Mouse (Mus musculus) CH12.LX (cell line): ENCODE measurements at regions not wholly inside any gene's neighbourhood (a gene's known extent, or its start where the extent isn't known, plus 50 kb on each side); places are given as distances from the start of the nearest gene placed in this dataset.

ENCODE experiments used
- DNase-seq: peaks from one replicate; pipeline ENCODE4 v3.0.0-alpha.2; 2013; ENCODE audit errors: extremely low read depth
- H3K27ac ChIP-seq: 2 replicates; pipeline ENCODE4 v1.5.1; 2012; ENCODE audit warnings: low read depth, mild to moderate bottlenecking, control low read depth, moderate library complexity; ENCODE audit not compliant: insufficient read depth
- H3K27me3 ChIP-seq: replicated peaks from 2 replicates; pipeline ENCODE3; 2012; ENCODE audit warnings: inconsistent platforms
- H3K36me3 ChIP-seq, 2 experiments: replicated peaks in 1 of 2; 2 replicates each; pipeline versions ENCODE3 to v1.6.1; 2012; ENCODE audit warnings: inconsistent platforms in 1 of 2, low read length in 1 of 2, mild to moderate bottlenecking in 1 of 2, mixed read lengths in 1 of 2, moderate library complexity in 1 of 2; ENCODE audit not compliant: control insufficient read depth in 1 of 2, insufficient read depth in 1 of 2
- H3K4me1 ChIP-seq, 2 experiments: 2 replicates each; pipeline ENCODE4 v1.6.1; 2012; ENCODE audit warnings: inconsistent platforms in 1 of 2, moderate library complexity in 1 of 2; ENCODE audit not compliant: insufficient read depth in 2 of 2, control insufficient read depth in 1 of 2
- H3K4me2 ChIP-seq: 2 replicates; pipeline ENCODE4 v1.6.1; 2012; ENCODE audit warnings: low read depth, mild to moderate bottlenecking, control low read depth; ENCODE audit not compliant: poor library complexity, insufficient read depth, severe bottlenecking
- H3K4me3 ChIP-seq, 3 experiments: fragments of 150-350 bp in 1 of 3; sonication (generic) in 1 of 3; replicated peaks in 1 of 3; 2 replicates each; pipeline versions ENCODE3 to v1.5.1; 2011 to 2012; ENCODE audit warnings: low read depth in 2 of 3, low read length in 2 of 3, mild to moderate bottlenecking in 2 of 3, moderate library complexity in 2 of 3, control low read depth in 1 of 3, improper control_type of control experiment in 1 of 3, inconsistent platforms in 1 of 3, mixed read lengths in 1 of 3; ENCODE audit not compliant: poor library complexity in 1 of 3
- H3K79me2 ChIP-seq: replicated peaks from 2 replicates; pipeline ENCODE4 v1.6.1; 2012; ENCODE audit warnings: mild to moderate bottlenecking, moderate library complexity; ENCODE audit not compliant: control insufficient read depth, poor library complexity, insufficient read depth, severe bottlenecking; ENCODE audit errors: extremely low read depth
- H3K9ac ChIP-seq: 2 replicates; pipeline ENCODE4 v1.6.1; 2012; ENCODE audit warnings: low read depth, mild to moderate bottlenecking, control low read depth, moderate library complexity; ENCODE audit not compliant: insufficient read depth
- H3K9me3 ChIP-seq: replicated peaks from 2 replicates; pipeline ENCODE3; 2012; ENCODE audit warnings: low read length, inconsistent platforms, mixed read lengths
- CHD2 ChIP-seq: IDR thresholded peaks from 2 replicates; pipeline ENCODE4 v1.6.1; 2011; ENCODE audit warnings: low read length, improper control_type of control experiment
- CTCF ChIP-seq, 2 experiments: IDR thresholded peaks in 1 of 2; conservative IDR thresholded peaks in 1 of 2; 2 replicates each; pipeline ENCODE4 v1.5.1; 2011 to 2012; ENCODE audit warnings: low read depth in 2 of 2, low read length in 2 of 2, improper control_type of control experiment in 1 of 2, inconsistent platforms in 1 of 2, mild to moderate bottlenecking in 1 of 2, moderate library complexity in 1 of 2
- E2F4 ChIP-seq: IDR thresholded peaks from 2 replicates; pipeline ENCODE4 v1.6.1; 2011; ENCODE audit warnings: low read depth, low read length, improper control_type of control experiment; ENCODE audit not compliant: insufficient replicate concordance
- ELF1 ChIP-seq: IDR thresholded peaks from 2 replicates; pipeline ENCODE4 v1.6.1; 2014; ENCODE audit warnings: low read depth, mild to moderate bottlenecking, inconsistent platforms, low read length, improper control_type of control experiment
- HCFC1 ChIP-seq: IDR thresholded peaks from 2 replicates; pipeline ENCODE4 v1.6.1; 2012; ENCODE audit warnings: low read depth, mild to moderate bottlenecking, inconsistent platforms, low read length, improper control_type of control experiment
- IRF4 ChIP-seq: IDR thresholded peaks from 2 replicates; pipeline ENCODE4 v1.6.1; 2014; ENCODE audit warnings: low read depth, mild to moderate bottlenecking, inconsistent platforms, low read length, improper control_type of control experiment
- JUN ChIP-seq: IDR thresholded peaks from 2 replicates; pipeline ENCODE4 v1.6.1; 2011; ENCODE audit warnings: low read depth, mild to moderate bottlenecking, low read length, improper control_type of control experiment, moderate library complexity; ENCODE audit not compliant: insufficient read depth
- JUND ChIP-seq: conservative IDR thresholded peaks from 2 replicates; pipeline ENCODE4 v1.6.1; 2011; ENCODE audit warnings: low read depth, low read length, improper control_type of control experiment
- KAT2A ChIP-seq: IDR thresholded peaks from 2 replicates; pipeline ENCODE4 v1.6.1; 2012; ENCODE audit warnings: low read length, improper control_type of control experiment, inconsistent platforms; ENCODE audit not compliant: insufficient replicate concordance
- MXI1 ChIP-seq: IDR thresholded peaks from 2 replicates; pipeline ENCODE4 v1.6.1; 2011; ENCODE audit warnings: mild to moderate bottlenecking, low read depth, low read length, improper control_type of control experiment
- POLR2A ChIP-seq: IDR thresholded peaks from 2 replicates; pipeline ENCODE4 v1.6.1; 2011; ENCODE audit warnings: low read depth, mild to moderate bottlenecking, improper control_type of control experiment, low read length
- POLR2AphosphoS2 ChIP-seq: IDR thresholded peaks from 2 replicates; pipeline ENCODE4 v1.6.1; 2011; ENCODE audit warnings: low read depth, low read length, improper control_type of control experiment
- RAD21 ChIP-seq: IDR thresholded peaks from 2 replicates; pipeline ENCODE4 v1.6.1; 2011; ENCODE audit warnings: low read depth, mild to moderate bottlenecking, low read length, improper control_type of control experiment, moderate library complexity
- SMC3 ChIP-seq: IDR thresholded peaks from 2 replicates; pipeline ENCODE4 v1.6.1; 2011; ENCODE audit warnings: low read depth, low read length, improper control_type of control experiment
- USF1 ChIP-seq: IDR thresholded peaks from 2 replicates; pipeline ENCODE4 v1.6.1; 2014; ENCODE audit warnings: low read depth, mild to moderate bottlenecking, inconsistent platforms, low read length, improper control_type of control experiment
- ZMIZ1 ChIP-seq: IDR thresholded peaks from 2 replicates; pipeline ENCODE4 v1.6.1; 2012; ENCODE audit warnings: low read depth, mild to moderate bottlenecking, inconsistent platforms, low read length, improper control_type of control experiment
- ZNF384 ChIP-seq: IDR thresholded peaks from 2 replicates; pipeline ENCODE4 v1.6.1; 2012; ENCODE audit warnings: low read depth, low read length, improper control_type of control experiment, inconsistent platforms
- dilution Hi-C: fragments of 300-500 bp; cut with MboI; formaldehyde crosslinking; loops from 2 replicates; pipeline ENCODE4 v1.14.3; 2020; ENCODE audit warnings: low sequenced_read_pairs; ENCODE audit not compliant: extremely low pct_unique_long_range_greater_than_20kb, extremely low pct_ligation_motif_present
- in situ Hi-C: fragments of 300-500 bp; cut with MboI; formaldehyde crosslinking; loops from 3 replicates; pipeline ENCODE4 v1.14.3; 2019; ENCODE audit warnings: low sequenced_read_pairs, low pct_ligation_motif_present, low pct_unique_long_range_greater_than_20kb, mixed read lengths

DNA sequence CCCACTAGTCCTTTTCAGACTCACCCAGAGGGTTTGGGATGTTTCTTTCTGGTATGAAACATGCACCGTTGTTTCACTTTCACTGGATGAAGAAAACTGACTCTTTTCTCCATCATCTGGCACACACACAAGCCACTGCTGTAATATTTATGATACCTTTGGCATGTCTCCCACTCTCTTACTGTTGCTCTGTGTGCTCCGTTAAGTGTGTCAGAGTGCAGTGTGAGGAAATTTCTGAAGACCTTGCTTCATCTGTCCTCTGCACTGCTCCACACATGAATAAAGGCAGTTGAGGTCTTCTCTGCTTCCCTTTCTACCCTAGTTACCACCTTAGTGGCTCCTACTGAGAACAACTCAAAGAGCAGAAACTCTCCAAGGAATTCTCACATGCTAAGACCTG is 246.6 kb upstream of the Jag1 start:
- Histone ChIP-seq H3K4me3 (no peak overlapping the region), H3K4me2 (no peak overlapping the region), H3K4me1 (no peaks in the 10 kb centered on the region), H3K27me3 (no peaks in the 10 kb centered on the region), H3K9ac (no peak overlapping the region), H3K79me2 (no peaks in the 10 kb centered on the region), H3K9me3 (peaks cover 19% of the 10 kb centered on the region), H3K36me3 (no peaks in the 10 kb centered on the region), H3K27ac (no peak overlapping the region)
- TF ChIP-seq SMC3 (no peak), JUN (no peak), E2F4 (no peak), USF1 (no peak), HCFC1 (no peak), ZMIZ1 (no peak), RAD21 (no peak), CTCF (conservative IDR thresholded peaks at IDR 0.05 in 1 of 2, IDR thresholded peaks at IDR 0.05 in 1 of 2; ENCODE audit: low read depth in 2 of 2, low read length in 2 of 2) (no peak)
- DNase-seq: no peak
- in situ Hi-C loops: no loop called here
- dilution Hi-C loops: no loop called here

GRCm38 (mm10) chr2:137357181-137357738 is 240.8 kb upstream of the Jag1 start:
- dilution Hi-C loops: no loop called here
- Histone ChIP-seq H3K9me3 (peaks cover 41% of the 10 kb centered on the region), H3K27ac (no peak overlapping the region)
- TF ChIP-seq KAT2A: no peak
- no peak for TF ChIP-seq ZNF384
- no peak for TF ChIP-seq CHD2
- no peak for TF ChIP-seq ELF1
- TF ChIP-seq IRF4: no peak
- no peak for TF ChIP-seq MXI1
- TF ChIP-seq POLR2AphosphoS2: no peak
- no peak for TF ChIP-seq JUND
- no peak for TF ChIP-seq USF1
- no peak for TF ChIP-seq POLR2A
- TF ChIP-seq ZMIZ1: no peak
- TF ChIP-seq, all 38 proteins: peak for 0
- no peaks in the 10 kb centered on the region for H3K36me3 ChIP-seq
- no peak overlapping the region for H3K4me2 ChIP-seq
- in situ Hi-C loops: no loop called here
- no peak overlapping the region for H3K9ac ChIP-seq
- H3K27me3 ChIP-seq: no peaks in the 10 kb centered on the region
- no peaks in the 10 kb centered on the region for H3K79me2 ChIP-seq
- no peak overlapping the region for H3K4me3 ChIP-seq
- no peaks in the 10 kb centered on the region for H3K4me1 ChIP-seq
- DNase-seq: no peak
